Mouse (Mus musculus) embryonic fibroblast, embryonic 13.5 days (primary cell): ENCODE measurements around the gene Col25a1.

Experiments
- CTCF ChIP-seq: IDR thresholded peaks from 2 replicates; pipeline ENCODE4 v1.5.1; 2011; ENCODE audit warnings: mild to moderate bottlenecking, control low read depth, low read length, moderate library complexity, borderline replicate concordance; ENCODE audit not compliant: insufficient read depth
- POLR2A ChIP-seq: IDR thresholded peaks from 2 replicates; pipeline ENCODE4 v1.6.1; 2011; ENCODE audit warnings: low read depth, mild to moderate bottlenecking, control low read depth, low read length, moderate library complexity

- TF ChIP-seq CTCF (no peak), POLR2A (no peak)
Measured at GRCm38 (mm10) chr3:130338371-130338770, 207.1 kb downstream of the Col25a1 start.
